Mouse (Mus musculus) layer of hippocampus, postnatal 10 days (tissue): ENCODE measurements around the gene Ypel5. TPM values are rescaled to one million over a fixed set of nuclear protein-coding genes. Genes with fewer than 3 reads are reported as not detected.

Experiments
- total RNA-seq, 2 experiments: library from RNA; stranded (reverse); gene quantifications; 2 replicates each; pipeline ENCODE4 v1.2.3; 2021

Gene Ypel5
- total RNA-seq, 2 experiments from 2014 or later = 50.3 to 51.6 TPM

Other genes starting within 250 kb of the Ypel5 start
- 1 to 10 TPM; 8.4 to 9.5 TPM for gene Alk, start 231.8 kb upstream of the Ypel5 start, total RNA-seq
- gene Lbh, start 81.9 kb downstream of the Ypel5 start, total RNA-seq = 10 to 100 TPM; 46.5 to 47.0 TPM